Mouse (Mus musculus) neutrophil, adult 59 days (primary cell): ENCODE results near the gene Cybc1. TPM values are rescaled to one million over a fixed set of nuclear protein-coding genes. Genes with fewer than 3 reads are reported as not detected.

ENCODE experiments used
- total RNA-seq, 2 experiments: library from RNA; stranded (reverse); gene quantifications; 1 replicate in 1 of 2; 2 replicates in 1 of 2; pipeline ENCODE4 v1.2.4; 2023

Cybc1 gene
- total RNA-seq: 10 to 100 TPM; 59.7 to 60.7 TPM

DNA sequence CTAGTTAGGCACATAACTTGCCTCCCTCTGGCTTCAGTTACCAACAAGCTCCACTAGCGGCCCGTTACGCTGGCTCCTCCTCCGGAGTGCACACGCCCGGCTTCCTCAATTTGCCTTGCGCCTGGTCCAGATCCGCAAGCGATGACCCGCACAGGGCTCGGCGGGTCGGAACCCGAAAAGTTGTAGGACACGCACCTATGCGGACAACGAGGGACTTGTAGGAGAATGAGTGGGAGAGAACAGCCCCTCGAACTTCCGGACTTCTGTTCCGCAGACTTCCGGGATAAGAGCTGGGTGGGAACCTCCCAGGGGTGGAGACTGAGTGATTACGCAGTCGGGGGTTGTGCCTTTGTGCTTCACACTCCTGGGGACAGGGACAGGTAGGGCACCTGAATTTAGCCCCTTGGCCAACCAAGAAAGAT, at the start of gene Cybc1:
Cybc1 (minus strand) TSS at position 305 of the 422 bp plus-strand sequence.

DNA sequence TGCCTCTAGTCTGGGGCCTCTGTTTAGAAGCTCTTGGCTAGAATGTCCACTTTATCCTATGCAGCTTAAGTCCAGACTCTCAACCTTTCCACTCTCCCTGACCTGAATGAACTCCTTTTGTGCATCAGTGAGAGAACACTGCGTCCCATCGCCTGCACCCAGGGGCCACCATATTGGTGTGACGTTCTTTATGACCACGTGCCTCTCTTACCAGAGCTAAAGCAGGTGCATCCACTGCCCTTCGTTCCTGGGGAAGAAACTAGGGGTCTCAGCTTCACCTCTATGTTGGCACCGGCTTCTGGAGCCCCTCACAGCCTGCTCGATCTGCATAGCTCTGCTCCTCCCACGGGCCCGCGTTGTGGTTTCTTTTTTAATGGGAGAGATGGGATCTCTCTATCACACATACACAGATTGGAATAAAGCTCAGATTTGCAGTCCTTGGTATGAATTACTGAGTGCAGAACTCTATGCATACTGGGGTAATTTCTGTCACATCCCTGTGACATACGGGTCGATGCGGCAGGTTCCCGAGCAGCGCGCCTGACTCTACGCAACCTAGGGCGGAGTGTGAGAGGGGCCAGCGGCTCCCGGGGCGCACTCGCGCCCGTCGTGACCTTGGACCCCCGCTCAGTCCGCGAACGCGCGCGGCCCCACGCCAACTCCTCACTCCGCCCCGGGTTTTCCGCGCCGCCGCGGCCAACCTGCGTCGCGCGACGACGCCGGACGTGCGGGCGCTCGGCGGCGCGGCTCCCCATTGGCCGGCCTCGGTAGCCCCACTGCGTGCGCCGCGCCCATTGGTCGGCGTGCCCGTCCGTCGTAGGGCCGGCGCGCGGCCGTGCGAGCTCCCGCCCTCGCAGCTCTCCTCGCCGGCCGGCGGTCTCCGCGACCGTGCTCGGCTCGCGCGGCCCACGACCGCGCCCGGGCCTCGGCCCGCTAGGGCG, 30.3 kb upstream of the Cybc1 start, which contains the start of gene Foxk2:
Foxk2 (plus strand) TSS at position 831 of the 941 bp plus-strand sequence.

DNA sequence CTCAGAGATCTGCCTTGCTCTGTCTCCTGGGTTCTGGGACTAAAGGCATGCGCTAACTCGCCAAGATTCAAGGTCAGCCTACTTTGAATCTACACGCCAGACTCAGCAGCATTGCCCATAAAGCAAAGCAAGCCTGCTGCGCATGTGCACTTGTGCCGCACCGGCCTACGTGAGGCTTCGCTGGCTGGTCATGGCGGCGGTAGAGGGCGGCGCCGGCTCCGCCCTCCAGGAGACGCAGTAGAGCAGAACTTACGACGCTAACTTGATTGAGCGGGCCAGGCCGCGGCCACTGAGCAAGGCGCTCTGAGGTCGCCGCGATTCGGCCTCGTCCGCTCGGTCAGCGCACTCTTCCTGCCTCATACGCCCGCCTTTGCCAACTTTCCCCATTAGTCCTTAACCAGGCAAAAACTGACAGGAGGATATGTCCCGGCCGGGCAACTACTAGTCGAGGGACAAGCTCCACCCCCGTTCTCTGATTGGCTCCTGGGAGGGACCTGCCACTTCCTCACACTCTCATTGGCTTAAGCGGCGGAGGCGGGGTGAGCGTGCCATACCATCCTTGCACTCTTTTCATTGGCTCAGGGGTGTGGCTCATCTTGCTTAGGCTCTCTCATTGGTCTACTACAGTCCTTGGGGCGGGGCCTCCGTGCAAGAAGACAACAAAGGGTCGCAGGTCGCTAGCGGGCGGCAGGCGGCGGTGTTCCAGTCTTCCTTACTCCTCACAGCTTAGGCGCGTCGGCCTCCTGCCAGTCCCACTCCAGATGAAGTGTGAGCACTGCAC, 7.6 kb upstream of the Cybc1 start, which contains the start of gene Narf:
Narf (plus strand) TSS at position 690 of the 781 bp plus-strand sequence.

DNA sequence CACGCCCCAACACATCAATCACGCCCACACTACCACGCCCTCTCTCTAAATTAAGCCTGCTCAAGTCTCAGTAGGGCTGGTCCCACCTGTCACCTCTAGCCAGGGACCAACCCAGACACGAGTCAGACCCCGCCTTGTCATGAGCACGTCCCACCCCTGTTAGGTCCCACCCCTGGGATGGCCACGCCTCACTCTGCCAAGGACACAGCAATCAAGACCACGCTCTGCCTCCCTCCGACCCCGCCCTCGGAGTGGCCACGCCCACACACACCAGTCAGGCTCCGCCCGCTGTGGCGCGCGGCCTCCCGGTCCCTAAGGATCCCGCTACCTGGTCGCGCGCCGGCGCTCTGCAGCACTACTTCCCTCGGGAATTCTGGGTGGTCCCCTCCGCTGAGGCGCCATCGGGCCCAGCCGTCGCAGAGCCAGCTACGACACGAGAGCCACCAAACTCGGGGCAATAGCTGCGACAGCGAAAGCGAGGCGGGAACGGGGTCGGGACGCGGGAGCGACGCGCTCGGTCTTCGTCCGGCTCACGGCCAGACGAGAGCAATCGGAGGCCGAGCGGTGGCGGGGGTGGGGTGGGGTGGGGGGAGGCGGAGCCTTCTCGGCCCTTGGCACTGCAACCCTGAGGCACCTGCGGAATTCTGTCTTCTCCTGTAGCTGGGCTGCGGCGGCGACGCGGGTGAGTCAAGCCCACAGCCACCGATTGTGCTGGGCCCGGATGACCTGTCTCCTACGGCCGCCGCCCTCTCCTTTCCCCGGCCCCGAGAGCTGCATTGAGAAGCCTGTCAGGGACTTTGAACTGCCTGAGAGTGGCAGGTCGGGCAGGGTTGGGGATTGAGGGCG, 24.7 kb downstream of the Cybc1 start, which contains the start of the genes Hexdc and Ogfod3:
Hexdc (plus strand) TSS at position 273 of the 846 bp plus-strand sequence.
Ogfod3 (minus strand) TSS at position 551 of the 846 bp plus-strand sequence.

Other genes with a start within 250 kb of the Cybc1 start
- 100 to 1,000 TPM; 116 to 126 TPM for gene Csnk1d, start 238.0 kb downstream of the Cybc1 start, total RNA-seq
- 1 to 10 TPM; 1.2 to 3.0 TPM for gene Cd7, start 189.9 kb downstream of the Cybc1 start, total RNA-seq
- gene Sectm1b, start 165.8 kb downstream of the Cybc1 start, total RNA-seq: not detected
- gene Sectm1a, start 148.1 kb downstream of the Cybc1 start, total RNA-seq: not detected
- gene Tex19.2, start 110.6 kb downstream of the Cybc1 start, total RNA-seq: not detected
- not detected for gene Tex19.1, start 83.2 kb downstream of the Cybc1 start, total RNA-seq
- not detected for gene Uts2r, start 69.1 kb downstream of the Cybc1 start, total RNA-seq
- 1 to 10 TPM; 2.6 to 4.0 TPM for gene Hexdc, start 24.9 kb downstream of the Cybc1 start, total RNA-seq
- gene Ogfod3, start 24.6 kb downstream of the Cybc1 start, total RNA-seq: 1 to 10 TPM; 3.2 to 3.7 TPM
- 10 to 100 TPM; 40.3 to 41.0 TPM for gene Narf, start 7.9 kb upstream of the Cybc1 start, total RNA-seq
- 10 to 100 TPM; 23.2 to 27.1 TPM for gene Foxk2, start 30.7 kb upstream of the Cybc1 start, total RNA-seq
- 10 to 100 TPM; 61.1 to 75.8 TPM for gene Wdr45b, start 125.1 kb upstream of the Cybc1 start, total RNA-seq
- gene Rab40b, start 158.9 kb upstream of the Cybc1 start, total RNA-seq: not detected
- 1 to 10 TPM; 5.6 to 7.7 TPM for gene Fn3krp, start 192.1 kb upstream of the Cybc1 start, total RNA-seq
- 1 to 10 TPM in 1 of 2 experiments, under 1 TPM in 1; 0.86 to 2.5 TPM for gene Fn3k, start 205.6 kb upstream of the Cybc1 start, total RNA-seq
- 10 to 100 TPM; 20.7 to 22.4 TPM for gene Tbcd, start 222.6 kb upstream of the Cybc1 start, total RNA-seq